Mouse (Mus musculus) layer of hippocampus, adult 8-10 months (tissue): ENCODE results near the gene Ptprd. TPM values are rescaled to one million over a fixed set of nuclear protein-coding genes. Genes with fewer than 3 reads are reported as not detected.

Experiments
- DNase-seq, 2 experiments: peaks; one replicate each; pipeline ENCODE4 v3.0.0; 2022; ENCODE audit warnings: low spot score in 2 of 2
- total RNA-seq, 4 experiments: library from RNA; stranded (reverse); gene quantifications; 2 replicates each; pipeline ENCODE4 v1.2.4; 2022

Ptprd gene
- total RNA-seq, 4 experiments from 2014 or later = 169 to 218 (median 185) TPM

- no peak for DNase-seq
Observed at GRCm38 (mm10) chr4:76941382-76942360, 1270.1 kb downstream of the Ptprd start.

- no peak for DNase-seq
Observed at GRCm38 (mm10) chr4:76931559-76931958, 1280.2 kb downstream of the Ptprd start.

DNA sequence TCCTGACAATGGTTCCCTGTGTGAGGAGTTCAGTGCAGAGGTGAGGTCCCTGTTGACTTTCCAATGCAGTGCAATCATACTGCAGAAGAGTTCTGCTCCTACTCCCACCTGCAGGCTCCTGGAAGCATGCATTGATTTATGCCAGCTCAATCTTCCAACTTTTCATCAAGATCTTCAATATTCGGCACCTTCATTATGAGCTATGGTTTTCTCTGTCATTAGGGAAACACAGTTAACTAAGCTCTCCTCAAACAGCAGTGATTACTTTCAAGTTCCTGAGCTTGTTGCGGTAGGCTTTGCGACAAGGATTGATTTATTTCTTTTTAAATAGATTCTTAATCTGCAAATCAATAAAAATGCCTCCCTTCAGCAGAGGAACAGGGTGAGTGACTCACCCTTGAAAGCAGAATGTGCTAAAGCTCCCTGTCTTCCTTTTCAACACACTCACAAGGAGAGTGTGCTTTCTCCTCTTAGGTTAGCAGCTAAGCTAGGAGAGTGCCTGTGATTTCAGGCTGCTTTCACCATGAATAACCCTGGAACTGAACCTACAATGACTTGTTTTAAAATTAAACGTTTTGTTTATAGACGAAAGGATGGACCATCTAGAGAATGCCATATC, 1298.1 kb downstream of the Ptprd start:
- DNase-seq = no peak

DNA sequence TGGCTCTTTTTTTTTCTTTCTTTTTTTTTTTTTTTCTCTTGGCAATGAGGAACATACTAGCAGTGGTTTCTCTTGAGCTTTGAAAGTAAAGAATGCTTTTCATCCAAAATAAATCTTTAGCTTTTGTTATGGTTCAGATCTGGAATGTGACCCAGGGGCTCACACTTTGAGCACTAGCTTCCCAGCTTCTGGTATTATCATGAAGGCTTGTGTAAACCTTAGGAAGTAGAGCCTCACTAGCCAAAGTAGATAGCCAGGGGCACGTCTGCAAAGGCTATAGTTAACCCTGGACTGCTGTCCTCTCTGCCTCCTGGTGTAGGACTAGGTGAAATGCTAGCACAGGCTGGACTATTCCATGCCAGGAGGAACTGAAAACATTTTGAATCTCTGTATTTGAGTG, 1310.1 kb downstream of the Ptprd start:
- DNase-seq = no peak

GRCm38 (mm10) chr4:76889669-76890068, 1322.1 kb downstream of the Ptprd start:
- DNase-seq = no peak

DNA sequence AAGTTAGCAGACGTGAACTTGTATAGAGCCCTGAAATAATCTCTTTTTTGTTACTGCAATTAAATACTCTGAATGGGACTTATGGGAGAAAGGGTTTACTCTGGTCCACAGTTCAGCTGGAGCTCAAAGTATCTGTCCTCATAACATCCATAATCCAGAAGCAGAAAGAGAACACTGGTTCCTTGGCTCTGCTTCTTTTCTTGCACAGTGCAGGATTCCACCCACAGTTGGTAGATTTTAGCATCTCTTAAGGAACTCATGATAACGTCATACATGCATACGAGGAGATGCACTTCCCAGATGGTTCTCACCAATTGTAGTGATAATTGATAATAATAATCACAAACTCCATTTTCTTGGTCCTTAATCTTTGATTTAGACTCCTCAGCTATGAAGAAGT, 1330.2 kb downstream of the Ptprd start:
- no peak for DNase-seq

DNA sequence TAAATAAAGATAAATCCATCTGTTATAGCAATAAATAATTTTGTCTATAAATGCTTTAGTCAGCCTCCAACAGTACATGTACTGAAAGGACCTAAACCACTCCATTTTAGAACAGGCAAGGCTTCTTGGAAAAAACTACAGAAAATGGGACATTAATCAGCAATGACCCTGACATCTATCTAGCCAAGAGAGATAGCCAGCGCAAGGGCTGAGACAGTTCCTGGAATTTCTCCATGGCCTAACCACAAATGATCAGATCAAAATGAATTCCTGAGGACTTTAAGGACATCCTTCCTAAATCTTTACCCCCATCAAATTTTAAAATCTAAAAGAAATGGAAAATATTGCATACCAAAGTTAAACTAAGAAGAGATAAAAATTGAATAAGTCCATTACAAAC, 1340.8 kb downstream of the Ptprd start:
- no peak for DNase-seq

GRCm38 (mm10) chr4:76865585-76865984, 1346.2 kb downstream of the Ptprd start:
- DNase-seq = no peak

GRCm38 (mm10) chr4:76846265-76846664, 1365.5 kb downstream of the Ptprd start:
- DNase-seq = no peak

DNA sequence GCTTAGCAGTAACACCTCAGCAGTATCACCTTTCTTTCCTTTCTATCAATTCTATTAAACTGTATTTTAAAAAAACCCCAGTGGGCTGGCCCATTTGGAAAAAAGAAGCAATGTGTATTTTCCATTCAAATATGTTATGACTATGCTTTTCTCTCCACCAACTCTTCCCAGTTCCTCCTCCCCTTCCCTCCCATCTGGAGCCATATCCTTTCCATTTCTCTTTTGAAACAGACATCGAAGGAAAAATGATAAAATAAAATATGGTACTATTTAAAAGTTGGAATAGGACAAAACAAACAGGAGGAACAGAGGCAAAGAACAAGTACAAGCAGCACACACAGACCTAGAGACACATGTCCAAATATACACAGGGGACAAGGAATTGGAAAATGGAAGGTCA, 1372.7 kb downstream of the Ptprd start:
- DNase-seq = no peak

DNA sequence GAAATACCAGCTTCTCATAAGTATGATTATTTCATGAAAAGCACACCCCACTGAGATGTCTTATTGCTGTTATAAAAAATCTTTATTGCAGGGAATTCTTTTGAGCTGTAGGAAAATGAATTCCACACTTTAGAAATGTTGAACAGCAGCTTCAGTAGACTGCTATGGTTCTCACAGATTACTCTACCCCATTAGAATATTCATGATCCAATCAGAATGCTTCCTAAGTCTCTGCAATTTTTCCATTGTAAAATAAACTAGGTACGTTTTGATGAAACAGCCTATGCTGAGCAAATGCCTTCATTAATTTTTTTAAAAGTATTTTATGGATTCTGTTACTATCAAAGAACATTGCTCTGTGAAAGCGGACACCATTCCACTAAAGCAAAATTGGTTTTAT, 1399.6 kb downstream of the Ptprd start:
- DNase-seq = no peak

GRCm38 (mm10) chr4:76802708-76803107, 1409.1 kb downstream of the Ptprd start:
- peak in 1 of 2 experiments; percentile 15 for DNase-seq

DNA sequence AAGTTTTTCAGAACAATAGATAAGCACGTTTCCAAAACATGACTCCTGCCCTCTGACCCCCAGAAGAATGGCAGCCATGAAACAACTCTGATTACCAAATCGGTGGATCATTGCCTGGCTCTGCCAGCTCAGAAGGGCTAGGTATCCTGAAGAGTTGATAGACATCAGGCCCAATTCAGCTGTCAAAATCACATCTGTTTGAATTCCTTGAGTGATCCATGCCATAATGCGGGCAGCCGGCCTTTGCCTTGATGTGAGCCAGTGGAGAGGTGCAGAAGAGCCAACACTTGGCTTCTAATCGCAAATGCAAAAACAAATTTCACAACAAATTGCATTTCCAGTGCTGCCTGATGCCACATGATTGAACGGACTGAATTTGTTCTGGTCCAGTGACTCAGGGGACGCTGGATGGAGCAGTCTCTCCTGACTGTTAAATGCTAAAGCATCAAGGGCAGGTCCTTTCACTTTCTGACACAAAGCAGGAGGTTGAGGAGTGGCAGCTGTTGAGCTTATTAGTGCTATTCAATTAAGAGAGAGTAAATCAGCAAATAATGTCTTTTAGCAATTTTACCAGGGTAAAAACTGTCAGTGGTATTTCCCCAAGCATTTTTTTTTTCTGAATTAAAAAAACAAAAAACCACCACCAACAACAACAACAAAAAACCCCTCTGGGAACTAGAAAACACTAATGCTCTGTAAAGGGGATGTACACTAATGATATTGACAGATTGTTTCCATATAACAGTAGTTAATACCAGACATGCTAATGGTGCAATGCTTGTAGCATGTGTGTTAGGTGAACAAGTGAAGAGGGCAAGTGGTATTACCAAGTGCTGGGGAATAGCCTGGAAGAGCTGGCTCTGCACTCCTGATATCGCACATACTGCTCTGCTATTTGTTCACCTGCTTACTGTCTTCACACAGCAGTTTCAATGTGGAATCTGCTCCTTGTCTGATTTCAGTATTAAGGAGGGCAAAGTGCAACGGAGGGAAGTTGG, 1413.5 kb downstream of the Ptprd start:
- no peak for DNase-seq

GRCm38 (mm10) chr4:76785389-76785788, 1426.4 kb downstream of the Ptprd start:
- DNase-seq = no peak

DNA sequence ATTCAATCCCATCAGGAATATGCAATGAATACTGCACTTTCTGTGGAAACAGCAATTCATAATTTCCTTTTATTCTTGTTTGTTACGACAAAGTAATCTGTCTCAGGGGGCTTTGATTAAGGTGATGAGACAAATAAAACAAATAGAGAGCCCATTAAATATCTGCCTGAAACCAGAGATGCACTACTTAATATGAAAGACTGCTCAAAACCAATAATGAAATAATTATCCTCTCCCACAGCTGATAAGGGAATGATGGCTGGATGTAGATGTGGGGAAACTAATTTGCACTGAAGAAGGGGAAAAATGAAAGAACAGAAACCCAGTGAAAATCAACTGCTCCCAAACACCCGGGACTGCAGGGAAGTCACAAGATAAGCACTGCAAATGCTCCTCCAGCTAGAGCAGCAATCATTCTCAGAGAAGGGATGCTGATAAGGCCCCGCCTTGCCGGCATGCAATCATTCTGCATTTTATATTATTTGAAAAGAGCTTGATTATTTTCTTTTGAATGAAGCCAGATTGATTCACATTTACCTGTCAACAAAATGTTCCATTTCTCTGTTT, 1432.1 kb downstream of the Ptprd start:
- DNase-seq = no peak

GRCm38 (mm10) chr4:76766918-76767317, 1444.8 kb downstream of the Ptprd start:
- DNase-seq = no peak

DNA sequence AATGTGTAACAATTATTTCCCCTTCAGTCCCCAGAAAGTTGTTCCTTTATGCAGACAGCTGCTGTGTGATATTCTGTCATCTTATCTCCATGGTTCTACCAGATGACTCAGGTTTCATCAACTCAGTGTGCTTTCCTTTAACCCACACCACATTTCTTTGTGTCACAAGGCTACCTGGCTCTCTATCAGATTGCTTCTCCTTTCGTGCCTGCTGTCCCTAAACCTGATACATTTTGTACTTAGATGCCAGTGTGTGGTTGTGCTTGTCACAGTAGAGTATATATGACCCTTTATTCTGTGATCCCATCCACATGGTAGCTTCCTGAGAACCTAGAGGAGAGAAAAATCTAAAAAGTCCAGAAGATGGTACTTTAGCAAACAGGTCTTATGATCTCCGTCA, 1445.3 kb downstream of the Ptprd start:
- no peak for DNase-seq

- peak in 1 of 2 experiments; percentile 5 for DNase-seq
Observed at GRCm38 (mm10) chr4:76750709-76751108, 1461.1 kb downstream of the Ptprd start.

DNA sequence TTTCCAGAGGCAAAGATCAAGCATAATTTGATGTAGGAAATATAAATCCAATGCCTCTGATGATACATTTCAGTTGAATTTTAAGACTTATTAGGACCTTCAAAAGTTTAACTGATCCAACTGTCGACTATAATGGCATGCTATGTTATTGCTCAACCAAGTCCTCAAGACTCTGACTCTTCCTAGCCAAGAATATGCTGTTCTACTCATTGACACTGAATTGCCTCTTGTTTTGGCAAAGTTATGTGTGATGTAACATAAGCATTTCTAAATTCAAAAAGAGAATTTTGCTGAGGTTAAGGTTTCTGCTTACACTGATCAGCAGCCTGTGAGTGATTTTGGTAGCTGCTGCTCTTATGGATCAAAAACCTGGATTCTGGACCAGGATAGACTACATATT, 1475.9 kb downstream of the Ptprd start:
- no peak for DNase-seq

DNA sequence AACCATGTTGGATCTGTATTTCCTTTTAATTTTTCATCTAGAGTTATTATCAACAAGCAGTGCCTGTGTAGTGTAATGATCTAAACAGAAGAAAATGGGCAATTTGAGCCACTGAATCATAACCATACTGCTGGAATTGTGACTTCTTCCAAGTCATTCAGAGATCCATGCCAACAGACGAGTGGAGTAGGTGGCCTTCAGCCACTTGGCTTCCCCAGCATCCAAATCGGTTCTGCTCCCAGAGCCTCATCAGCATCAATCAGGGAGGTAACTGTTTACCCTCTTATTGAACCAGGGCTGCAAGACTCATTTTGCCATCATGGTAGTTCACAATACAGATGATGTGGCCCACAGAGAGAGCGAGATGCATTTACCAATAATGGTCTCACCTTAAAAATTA, 1536.0 kb downstream of the Ptprd start:
- DNase-seq = no peak

DNA sequence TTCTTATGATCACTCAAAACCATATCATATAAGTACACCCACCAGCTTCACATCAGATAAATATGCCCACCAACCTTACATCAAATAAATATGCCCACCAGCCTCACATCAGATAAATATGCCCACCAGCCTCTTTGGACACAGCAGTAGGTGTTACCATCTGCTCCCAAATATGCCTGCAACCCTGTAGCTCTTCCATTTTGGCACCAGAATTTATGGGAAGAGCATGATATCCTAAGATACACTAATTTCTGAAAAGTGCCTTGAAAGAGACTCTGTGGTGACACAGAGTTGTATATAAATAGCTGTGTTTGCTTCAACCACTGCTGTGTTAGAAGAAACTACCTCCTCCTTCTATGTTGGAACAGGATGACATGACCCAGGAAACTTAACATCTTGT, 1538.5 kb downstream of the Ptprd start:
- peak; percentile 7 to 9 for DNase-seq
